Mouse (Mus musculus) CH12.LX (cell line): ENCODE data around the gene Pld1. TPM values are rescaled to one million over a fixed set of nuclear protein-coding genes. Genes with fewer than 3 reads are reported as not detected.

ENCODE experiments used
- DNase-seq: peaks from one replicate; pipeline ENCODE4 v3.0.0-alpha.2; 2013; ENCODE audit errors: extremely low read depth
- H3K27ac ChIP-seq: 2 replicates; pipeline ENCODE4 v1.5.1; 2012; ENCODE audit warnings: low read depth, mild to moderate bottlenecking, control low read depth, moderate library complexity; ENCODE audit not compliant: insufficient read depth
- H3K27me3 ChIP-seq: replicated peaks from 2 replicates; pipeline ENCODE3; 2012; ENCODE audit warnings: inconsistent platforms
- H3K36me3 ChIP-seq, 2 experiments: replicated peaks in 1 of 2; 2 replicates each; pipeline versions ENCODE3 to v1.6.1; 2012; ENCODE audit warnings: inconsistent platforms in 1 of 2, low read length in 1 of 2, mild to moderate bottlenecking in 1 of 2, mixed read lengths in 1 of 2, moderate library complexity in 1 of 2; ENCODE audit not compliant: control insufficient read depth in 1 of 2, insufficient read depth in 1 of 2
- H3K4me1 ChIP-seq, 2 experiments: 2 replicates each; pipeline ENCODE4 v1.6.1; 2012; ENCODE audit warnings: inconsistent platforms in 1 of 2, moderate library complexity in 1 of 2; ENCODE audit not compliant: insufficient read depth in 2 of 2, control insufficient read depth in 1 of 2
- H3K4me2 ChIP-seq: 2 replicates; pipeline ENCODE4 v1.6.1; 2012; ENCODE audit warnings: low read depth, mild to moderate bottlenecking, control low read depth; ENCODE audit not compliant: poor library complexity, insufficient read depth, severe bottlenecking
- H3K4me3 ChIP-seq, 3 experiments: fragments of 150-350 bp in 1 of 3; sonication (generic) in 1 of 3; replicated peaks in 1 of 3; 2 replicates each; pipeline versions ENCODE3 to v1.5.1; 2011 to 2012; ENCODE audit warnings: low read depth in 2 of 3, low read length in 2 of 3, mild to moderate bottlenecking in 2 of 3, moderate library complexity in 2 of 3, control low read depth in 1 of 3, improper control_type of control experiment in 1 of 3, inconsistent platforms in 1 of 3, mixed read lengths in 1 of 3; ENCODE audit not compliant: poor library complexity in 1 of 3
- H3K79me2 ChIP-seq: replicated peaks from 2 replicates; pipeline ENCODE4 v1.6.1; 2012; ENCODE audit warnings: mild to moderate bottlenecking, moderate library complexity; ENCODE audit not compliant: control insufficient read depth, poor library complexity, insufficient read depth, severe bottlenecking; ENCODE audit errors: extremely low read depth
- H3K9ac ChIP-seq: 2 replicates; pipeline ENCODE4 v1.6.1; 2012; ENCODE audit warnings: low read depth, mild to moderate bottlenecking, control low read depth, moderate library complexity; ENCODE audit not compliant: insufficient read depth
- H3K9me3 ChIP-seq: replicated peaks from 2 replicates; pipeline ENCODE3; 2012; ENCODE audit warnings: low read length, inconsistent platforms, mixed read lengths
- BHLHE40 ChIP-seq: IDR thresholded peaks from 2 replicates; pipeline ENCODE4 v1.6.1; 2011; ENCODE audit warnings: mild to moderate bottlenecking, low read depth, low read length, improper control_type of control experiment
- CHD1 ChIP-seq: IDR thresholded peaks from 2 replicates; pipeline ENCODE4 v1.6.1; 2012; ENCODE audit warnings: low read depth, low read length, improper control_type of control experiment, inconsistent platforms
- CHD2 ChIP-seq: IDR thresholded peaks from 2 replicates; pipeline ENCODE4 v1.6.1; 2011; ENCODE audit warnings: low read length, improper control_type of control experiment
- E2F4 ChIP-seq: IDR thresholded peaks from 2 replicates; pipeline ENCODE4 v1.6.1; 2011; ENCODE audit warnings: low read depth, low read length, improper control_type of control experiment; ENCODE audit not compliant: insufficient replicate concordance
- ELF1 ChIP-seq: IDR thresholded peaks from 2 replicates; pipeline ENCODE4 v1.6.1; 2014; ENCODE audit warnings: low read depth, mild to moderate bottlenecking, inconsistent platforms, low read length, improper control_type of control experiment
- EP300 ChIP-seq: IDR thresholded peaks from 2 replicates; pipeline ENCODE4 v1.6.1; 2011; ENCODE audit warnings: low read length, improper control_type of control experiment
- ETS1 ChIP-seq: conservative IDR thresholded peaks from 2 replicates; pipeline ENCODE4 v1.6.1; 2012; ENCODE audit warnings: low read depth, mild to moderate bottlenecking, inconsistent platforms, low read length, improper control_type of control experiment, moderate library complexity
- GABPA ChIP-seq: IDR thresholded peaks from 2 replicates; pipeline ENCODE4 v1.6.1; 2012; ENCODE audit warnings: low read depth, low read length, improper control_type of control experiment, inconsistent platforms; ENCODE audit not compliant: insufficient replicate concordance
- IRF4 ChIP-seq: IDR thresholded peaks from 2 replicates; pipeline ENCODE4 v1.6.1; 2014; ENCODE audit warnings: low read depth, mild to moderate bottlenecking, inconsistent platforms, low read length, improper control_type of control experiment
- JUN ChIP-seq: IDR thresholded peaks from 2 replicates; pipeline ENCODE4 v1.6.1; 2011; ENCODE audit warnings: low read depth, mild to moderate bottlenecking, low read length, improper control_type of control experiment, moderate library complexity; ENCODE audit not compliant: insufficient read depth
- JUND ChIP-seq: conservative IDR thresholded peaks from 2 replicates; pipeline ENCODE4 v1.6.1; 2011; ENCODE audit warnings: low read depth, low read length, improper control_type of control experiment
- KAT2A ChIP-seq: IDR thresholded peaks from 2 replicates; pipeline ENCODE4 v1.6.1; 2012; ENCODE audit warnings: low read length, improper control_type of control experiment, inconsistent platforms; ENCODE audit not compliant: insufficient replicate concordance
- MAFK ChIP-seq: IDR thresholded peaks from 2 replicates; pipeline ENCODE4 v1.6.1; 2011; ENCODE audit warnings: low read length, improper control_type of control experiment; ENCODE audit not compliant: insufficient replicate concordance
- MAZ ChIP-seq: IDR thresholded peaks from 2 replicates; pipeline ENCODE4 v1.6.1; 2012; ENCODE audit warnings: low read depth, mild to moderate bottlenecking, inconsistent platforms, low read length, improper control_type of control experiment, moderate library complexity
- MXI1 ChIP-seq: IDR thresholded peaks from 2 replicates; pipeline ENCODE4 v1.6.1; 2011; ENCODE audit warnings: mild to moderate bottlenecking, low read depth, low read length, improper control_type of control experiment
- MYC ChIP-seq: IDR thresholded peaks from 2 replicates; pipeline ENCODE4 v1.6.1; 2011; ENCODE audit warnings: low read depth, mild to moderate bottlenecking, improper control_type of control experiment, low read length
- NRF1 ChIP-seq: IDR thresholded peaks from 2 replicates; pipeline ENCODE4 v1.6.1; 2014; ENCODE audit warnings: low read depth, mild to moderate bottlenecking, inconsistent platforms, low read length, improper control_type of control experiment, moderate library complexity
- POLR2AphosphoS2 ChIP-seq: IDR thresholded peaks from 2 replicates; pipeline ENCODE4 v1.6.1; 2011; ENCODE audit warnings: low read depth, low read length, improper control_type of control experiment
- RAD21 ChIP-seq: IDR thresholded peaks from 2 replicates; pipeline ENCODE4 v1.6.1; 2011; ENCODE audit warnings: low read depth, mild to moderate bottlenecking, low read length, improper control_type of control experiment, moderate library complexity
- RCOR1 ChIP-seq: conservative IDR thresholded peaks from 2 replicates; pipeline ENCODE4 v1.6.1; 2012; ENCODE audit warnings: low read depth, mild to moderate bottlenecking, inconsistent platforms, low read length, improper control_type of control experiment
- SIN3A ChIP-seq: IDR thresholded peaks from 2 replicates; pipeline ENCODE4 v1.6.1; 2012; ENCODE audit warnings: low read length, improper control_type of control experiment, inconsistent platforms
- TBP ChIP-seq: conservative IDR thresholded peaks from 2 replicates; pipeline ENCODE4 v1.6.1; 2011; ENCODE audit warnings: low read depth, low read length, improper control_type of control experiment
- UBTF ChIP-seq: IDR thresholded peaks from 2 replicates; pipeline ENCODE4 v1.6.1; 2012; ENCODE audit warnings: low read depth, mild to moderate bottlenecking, inconsistent platforms, low read length, improper control_type of control experiment, moderate library complexity
- USF2 ChIP-seq: conservative IDR thresholded peaks from 2 replicates; pipeline ENCODE4 v1.6.1; 2011; ENCODE audit warnings: low read depth, low read length, improper control_type of control experiment
- ZC3H11A ChIP-seq: IDR thresholded peaks from 2 replicates; pipeline ENCODE4 v1.6.1; 2012; ENCODE audit warnings: low read depth, mild to moderate bottlenecking, inconsistent platforms, low read length, improper control_type of control experiment
- ZKSCAN1 ChIP-seq: IDR thresholded peaks from 2 replicates; pipeline ENCODE4 v1.6.1; 2012; ENCODE audit warnings: low read depth, inconsistent platforms, low read length, improper control_type of control experiment, borderline replicate concordance
- ZMIZ1 ChIP-seq: IDR thresholded peaks from 2 replicates; pipeline ENCODE4 v1.6.1; 2012; ENCODE audit warnings: low read depth, mild to moderate bottlenecking, inconsistent platforms, low read length, improper control_type of control experiment
- ZNF384 ChIP-seq: IDR thresholded peaks from 2 replicates; pipeline ENCODE4 v1.6.1; 2012; ENCODE audit warnings: low read depth, low read length, improper control_type of control experiment, inconsistent platforms
- dilution Hi-C: fragments of 300-500 bp; cut with MboI; formaldehyde crosslinking; loops from 2 replicates; pipeline ENCODE4 v1.14.3; 2020; ENCODE audit warnings: low sequenced_read_pairs; ENCODE audit not compliant: extremely low pct_unique_long_range_greater_than_20kb, extremely low pct_ligation_motif_present
- in situ Hi-C: fragments of 300-500 bp; cut with MboI; formaldehyde crosslinking; loops from 3 replicates; pipeline ENCODE4 v1.14.3; 2019; ENCODE audit warnings: low sequenced_read_pairs, low pct_ligation_motif_present, low pct_unique_long_range_greater_than_20kb, mixed read lengths
- polyA plus RNA-seq: library from polyadenylated mRNA; unstranded; fragments of >175 nt; gene quantifications from 2 replicates; pipeline ENCODE4 v1.2.1, GENCODE M21; 2012; ENCODE audit warnings: low read depth; ENCODE audit not compliant: insufficient read length
- total RNA-seq, 2 experiments: library from RNA; depleted of rRNA; stranded (reverse); fragments of 300-350 nt in 1 of 2; fragments of >200 nt in 1 of 2; gene quantifications; 2 replicates each; pipeline ENCODE4 v1.2.3; 2012 to 2014

Pld1 gene
- total and polyA plus RNA-seq, 3 experiments, result not detected

- dilution Hi-C loops (no loop called here), in situ Hi-C loops (no loop called here)
- H3K4me1 ChIP-seq, result no peaks in the 10 kb centered on the region
- TF ChIP-seq ZMIZ1 (no peak), NRF1 (no peak), RCOR1 (no peak), TBP (no peak), ELF1 (no peak), CHD2 (no peak), ETS1 (no peak), RAD21 (no peak), E2F4 (no peak), POLR2AphosphoS2 (no peak), JUND (no peak), IRF4 (no peak), SIN3A (no peak), USF2 (no peak), JUN (no peak), MYC (no peak), CHD1 (no peak), ZNF384 (no peak), UBTF (no peak)
- no peaks in the 10 kb centered on the region for H3K36me3 ChIP-seq
- peaks cover 47% of the 10 kb centered on the region for H3K9me3 ChIP-seq
- no peaks in the 10 kb centered on the region for H3K27me3 ChIP-seq
- no peak overlapping the region for H3K27ac ChIP-seq
- DNase-seq, result no peak
- no peaks in the 10 kb centered on the region for H3K79me2 ChIP-seq
- H3K4me3 ChIP-seq, result no peak overlapping the region
- H3K9ac ChIP-seq, result no peak overlapping the region
- H3K4me2 ChIP-seq, result no peak overlapping the region
Measured at GRCm38 (mm10) chr3:27994175-27994990, 55.9 kb downstream of the Pld1 start.

- no peak overlapping the region for H3K9ac ChIP-seq
- no peak overlapping the region for H3K4me3 ChIP-seq
- dilution Hi-C loops (no loop called here), in situ Hi-C loops (no loop called here)
- H3K36me3 ChIP-seq, result no peaks in the 10 kb centered on the region
- H3K79me2 ChIP-seq, result no peaks in the 10 kb centered on the region
- no peak for DNase-seq
- no peaks in the 10 kb centered on the region for H3K27me3 ChIP-seq
- no peak overlapping the region for H3K4me2 ChIP-seq
- TF ChIP-seq ZMIZ1 (no peak), ZKSCAN1 (no peak), MAFK (no peak), ZC3H11A (no peak), EP300 (no peak), MAZ (no peak), E2F4 (no peak), MXI1 (no peak), MYC (no peak), POLR2AphosphoS2 (no peak), GABPA (no peak), NRF1 (no peak), BHLHE40 (no peak), KAT2A (no peak), CHD2 (no peak)
- H3K9me3 ChIP-seq, result peaks cover 66% of the 10 kb centered on the region
- no peak overlapping the region for H3K27ac ChIP-seq
- H3K4me1 ChIP-seq, result no peaks in the 10 kb centered on the region
Measured at GRCm38 (mm10) chr3:28004321-28004720, 65.8 kb downstream of the Pld1 start.
